Mouse (Mus musculus): ENCODE data around the gene 1110057P08Rik. TPM values are rescaled to one million over a fixed set of nuclear protein-coding genes. Genes with fewer than 3 reads are reported as not detected.
"Not testable (repeated sequence)": the region's sequence is repeated elsewhere in the genome, so short reads cannot be mapped to it uniquely, and the experiment has no call there.

1110057P08Rik gene
- not detected for total RNA-seq (2021)
- long read RNA-seq, experiment 1, result 0 reads
- long read RNA-seq, experiment 2, result 0 reads

DNA sequence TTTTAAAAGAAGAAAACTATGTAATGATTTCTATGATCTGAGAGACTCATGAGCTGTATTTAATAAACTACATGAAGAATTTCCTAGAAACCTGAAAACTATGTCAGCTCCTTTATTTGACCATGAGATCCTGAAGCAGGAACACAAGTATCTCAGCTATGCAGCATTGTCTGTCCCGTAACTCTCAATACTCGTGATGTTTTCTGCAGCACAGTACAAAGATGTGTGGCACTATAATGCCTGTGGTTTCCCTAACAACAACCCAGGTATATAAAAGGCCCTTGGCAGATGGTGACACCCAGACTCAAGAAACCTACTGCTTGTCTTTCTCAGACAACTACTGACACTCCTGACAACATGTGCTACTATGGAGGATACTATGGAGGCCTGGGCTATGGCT, at the start of gene 1110057P08Rik:
TSS of gene 1110057P08Rik (plus strand) at position 301 of the 400 bp plus-strand sequence.
- H3K4me3 ChIP-seq, result no peak within 1 kb of the TSS
- TF ChIP-seq CTCF (conservative IDR thresholded peaks at IDR 0.05), result no peak
- H3K27ac ChIP-seq, result no peak within 1 kb of the TSS
- DNase-seq (ENCODE audit: low spot score in 2 of 2), result no peak

DNA sequence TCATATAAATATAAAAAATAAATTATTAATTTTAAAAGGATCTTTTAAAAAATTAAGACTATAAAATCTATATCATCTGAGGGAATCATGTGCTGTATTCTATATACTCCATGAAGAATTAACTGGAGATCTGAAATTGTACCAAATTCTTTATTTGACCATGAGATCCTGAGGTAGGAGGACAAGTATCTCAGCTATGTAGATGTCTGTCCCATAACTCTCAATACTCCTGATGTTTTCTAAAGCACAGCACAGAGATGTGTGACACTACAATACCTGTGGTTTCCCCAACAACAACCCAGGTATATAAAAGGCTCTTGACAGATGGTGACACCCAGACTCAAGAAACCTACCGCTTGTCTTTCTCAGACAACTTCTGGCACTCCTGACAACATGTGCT, 34.0 kb upstream of the 1110057P08Rik start, which contains the start of gene Gm6358:
TSS of gene Gm6358 (plus strand) at position 301 of the 400 bp plus-strand sequence.
- no peak within 1 kb of the TSS for H3K27ac ChIP-seq
- no peak for TF ChIP-seq CTCF (conservative IDR thresholded peaks at IDR 0.05)
- no peak within 1 kb of the TSS for H3K4me3 ChIP-seq
- no peak for DNase-seq (ENCODE audit: low spot score in 2 of 2)

DNA sequence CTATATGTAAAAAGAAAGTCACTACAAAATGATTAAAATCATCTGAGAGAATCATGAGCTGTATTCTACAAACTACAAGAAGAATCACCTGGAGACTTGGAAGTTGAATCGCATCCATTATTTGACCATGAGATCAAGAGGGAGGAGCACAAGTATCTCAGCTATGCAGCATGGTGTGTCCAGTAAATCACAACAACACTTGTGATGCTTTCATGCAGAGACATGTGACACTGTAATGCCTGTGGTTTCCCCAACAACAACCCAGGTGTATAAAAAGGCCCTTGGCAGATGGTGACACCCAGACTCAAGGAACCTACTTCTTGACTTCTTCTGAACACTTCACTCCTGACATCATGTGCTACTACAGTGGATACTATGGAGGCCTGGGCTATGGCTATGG, 23.7 kb upstream of the 1110057P08Rik start, which contains the start of gene Gm10061:
TSS of gene Gm10061 (plus strand) at position 301 of the 400 bp plus-strand sequence.
- DNase-seq (ENCODE audit: low spot score in 2 of 2), result no peak
- no peak within 1 kb of the TSS for H3K4me3 ChIP-seq
- no peak for TF ChIP-seq CTCF (conservative IDR thresholded peaks at IDR 0.05)
- H3K27ac ChIP-seq, result no peak within 1 kb of the TSS

DNA sequence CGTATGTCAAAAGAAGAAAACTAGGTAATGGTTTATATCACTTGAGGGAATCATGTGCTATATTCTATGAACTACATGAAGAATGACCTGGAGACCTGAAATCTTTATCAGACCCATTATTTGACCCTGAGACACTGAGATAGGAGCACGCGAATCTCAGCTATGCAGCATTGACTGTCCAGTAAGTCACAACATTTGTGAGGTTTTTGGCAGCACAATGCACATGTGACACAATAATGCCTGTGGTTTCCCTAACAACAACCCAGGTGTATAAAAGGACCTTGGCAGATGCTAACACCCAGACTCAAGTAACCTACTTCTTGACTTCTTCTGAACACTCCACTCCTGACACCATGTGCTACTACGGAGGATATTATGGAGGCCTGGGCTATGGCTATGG, 16.9 kb upstream of the 1110057P08Rik start, which contains the start of gene Gm9789:
TSS of gene Gm9789 (plus strand) at position 301 of the 400 bp plus-strand sequence.
- no peak for DNase-seq (ENCODE audit: low spot score in 2 of 2)
- TF ChIP-seq CTCF (conservative IDR thresholded peaks at IDR 0.05), result no peak
- no peak within 1 kb of the TSS for H3K4me3 ChIP-seq
- no peak within 1 kb of the TSS for H3K27ac ChIP-seq

- H3K27ac ChIP-seq; H3K4me3 ChIP-seq; DNase-seq (ENCODE audit: low spot score in 2 of 2): not testable (repeated sequence)
Observed at GRCm38 (mm10) chr16:89169190-89169589, 5.3 kb upstream of the 1110057P08Rik start, which contains the start of gene Gm7735. TSS of gene Gm7735 (plus strand) at chr16:89169490.

- TF ChIP-seq CTCF (conservative IDR thresholded peaks at IDR 0.05), result no peak
- DNase-seq (ENCODE audit: low spot score in 2 of 2), result no peak
- H3K27ac ChIP-seq, result no peak overlapping the region
- no peak overlapping the region for H3K4me3 ChIP-seq
Observed at GRCm38 (mm10) chr16:89188621-89189020, 14.1 kb downstream of the 1110057P08Rik start.

- no peak within 1 kb of the TSS for H3K27ac ChIP-seq
- DNase-seq (ENCODE audit: low spot score in 2 of 2), result no peak
- H3K4me3 ChIP-seq, result no peak within 1 kb of the TSS
- TF ChIP-seq CTCF (conservative IDR thresholded peaks at IDR 0.05), result no peak
Observed at GRCm38 (mm10) chr16:89205561-89205960, 31.0 kb downstream of the 1110057P08Rik start, which contains the start of gene Krtap20-2. TSS of gene Krtap20-2 (plus strand) at chr16:89205861.

Other genes with a start within 250 kb of the 1110057P08Rik start
- not detected for gene Krtap19-9b, start 242.5 kb upstream of the 1110057P08Rik start, total RNA-seq (2021)
- not detected for gene Krtap16-3, start 211.9 kb upstream of the 1110057P08Rik start, total RNA-seq (2021)
- not detected for gene Krtap22-2, start 164.0 kb upstream of the 1110057P08Rik start, total RNA-seq (2021)
- gene Gm10229, start 159.5 kb upstream of the 1110057P08Rik start, total RNA-seq (2021), result not detected
- gene Krtap6-1, start 143.0 kb upstream of the 1110057P08Rik start, total RNA-seq (2021), result not detected
- gene Gm10228, start 133.3 kb upstream of the 1110057P08Rik start, total RNA-seq (2021), result not detected
- not detected for gene Krtap6-5, start 126.9 kb upstream of the 1110057P08Rik start, total RNA-seq (2021)
- not detected for gene 1110025L11Rik, start 110.7 kb upstream of the 1110057P08Rik start, total RNA-seq (2021)
- gene Krtap6-3, start 90.7 kb upstream of the 1110057P08Rik start, total RNA-seq (2021), result not detected
- gene Gm6358, start 33.9 kb upstream of the 1110057P08Rik start, total RNA-seq (2021), result not detected
- gene Gm10061, start 23.6 kb upstream of the 1110057P08Rik start, total RNA-seq (2021), result not detected
- gene Gm9789, start 16.8 kb upstream of the 1110057P08Rik start, total RNA-seq (2021), result not detected
- not detected for gene Gm7735, start 5.2 kb upstream of the 1110057P08Rik start, total RNA-seq (2021)
- gene Krtap20-2, start 31.1 kb downstream of the 1110057P08Rik start, total RNA-seq (2021), result not detected
- not detected for gene Krtap21-1, start 229.1 kb downstream of the 1110057P08Rik start, total RNA-seq (2021)
- gene Krtap6-2, start 245.4 kb downstream of the 1110057P08Rik start, total RNA-seq (2021), result not detected